Mouse (Mus musculus) left cerebral cortex, adult 8-10 months (tissue): ENCODE data around the gene Slc5a2. TPM values are rescaled to one million over a fixed set of nuclear protein-coding genes. Genes with fewer than 3 reads are reported as not detected.

Experiments
- DNase-seq, 2 experiments: peaks; one replicate each; pipeline ENCODE4 v3.0.0; 2022; ENCODE audit warnings: low spot score in 2 of 2
- total RNA-seq, 4 experiments: library from RNA; stranded (reverse); gene quantifications; 2 replicates each; pipeline ENCODE4 v1.2.4; 2022

Gene Slc5a2
- total RNA-seq, 4 experiments from 2014 or later: not detected

GRCm38 (mm10) chr7:128298481-128299342, 33.3 kb downstream of the Slc5a2 start:
- DNase-seq: no peak

GRCm38 (mm10) chr7:128300952-128301351, 35.5 kb downstream of the Slc5a2 start:
- no peak for DNase-seq

- DNase-seq: no peak
Observed at GRCm38 (mm10) chr7:128302151-128302550, 36.7 kb downstream of the Slc5a2 start.

- DNase-seq: no peak
Observed at GRCm38 (mm10) chr7:128304198-128304597, 38.7 kb downstream of the Slc5a2 start.

GRCm38 (mm10) chr7:128304907-128305306, 39.5 kb downstream of the Slc5a2 start:
- DNase-seq: no peak

GRCm38 (mm10) chr7:128307851-128308250, 42.4 kb downstream of the Slc5a2 start:
- no peak for DNase-seq

- DNase-seq: no peak
Observed at GRCm38 (mm10) chr7:128309216-128309615, 43.8 kb downstream of the Slc5a2 start.

GRCm38 (mm10) chr7:128309776-128310175, 44.3 kb downstream of the Slc5a2 start:
- no peak for DNase-seq

- no peak for DNase-seq
Observed at GRCm38 (mm10) chr7:128310229-128310688, 44.8 kb downstream of the Slc5a2 start.

GRCm38 (mm10) chr7:128311263-128311662, 45.8 kb downstream of the Slc5a2 start:
- DNase-seq: no peak

- no peak for DNase-seq
Observed at GRCm38 (mm10) chr7:128311811-128312210, 46.4 kb downstream of the Slc5a2 start.

GRCm38 (mm10) chr7:128312375-128313059, 47.1 kb downstream of the Slc5a2 start:
- DNase-seq: no peak

GRCm38 (mm10) chr7:128313601-128314000, 48.1 kb downstream of the Slc5a2 start:
- DNase-seq: no peak

GRCm38 (mm10) chr7:128314491-128314890, 49.0 kb downstream of the Slc5a2 start:
- no peak for DNase-seq

GRCm38 (mm10) chr7:128317011-128317410, 51.6 kb downstream of the Slc5a2 start:
- DNase-seq: no peak

- no peak for DNase-seq
Observed at GRCm38 (mm10) chr7:128319140-128319539, 53.7 kb downstream of the Slc5a2 start.

GRCm38 (mm10) chr7:128320219-128320816, 54.9 kb downstream of the Slc5a2 start:
- no peak for DNase-seq

GRCm38 (mm10) chr7:128321260-128321659, 55.8 kb downstream of the Slc5a2 start:
- no peak for DNase-seq
